In the genomic region with DNA sequence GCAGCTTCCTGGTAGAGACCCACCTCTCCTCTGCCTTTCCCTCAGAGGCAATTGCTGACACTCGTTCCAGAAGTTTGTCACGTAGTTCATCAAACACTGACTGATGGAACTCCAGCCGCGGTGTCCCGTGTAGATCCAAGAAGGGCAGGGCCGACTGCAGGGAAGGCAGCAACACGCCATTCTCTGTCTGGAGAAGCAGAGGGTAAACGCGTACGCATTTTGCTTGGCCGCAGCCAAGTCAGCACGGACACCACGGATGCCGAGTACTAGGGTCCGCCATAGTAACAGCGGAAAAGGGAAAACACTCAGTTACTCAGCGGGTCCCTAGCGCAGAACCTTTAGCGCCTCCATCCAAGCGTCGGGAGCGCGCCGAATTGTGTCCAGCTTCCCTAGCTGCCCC, we compare ENCODE assay signal across 8 mouse cellular contexts. TPM values are rescaled to one million over a fixed set of nuclear protein-coding genes. Genes with fewer than 3 reads are reported as not detected.
DNase-seq lines count a peak whose midpoint lies in the region; ATAC-seq and TF ChIP-seq lines count a peak whose summit lies in the region.

No protein-coding gene starts in this region.

- TF ChIP-seq POLR2A in olfactory bulb, adult 2 months (IDR thresholded peaks at IDR 0.05; ENCODE audit: insufficient read depth, low read depth, low read length) = no peak

- H3K4me1 ChIP-seq in lung, postnatal 0 days (ENCODE audit: insufficient read depth, low read depth, low read length) = peaks cover 6% of the 10 kb centered on the region; the same call in 1 of the 2 replicates
- peaks cover 15% of the 10 kb centered on the region for H3K4me1 ChIP-seq in limb, embryonic 13.5 days
- H3K4me1 ChIP-seq in olfactory bulb, adult 2 months (ENCODE audit: control insufficient read depth, insufficient read depth, low read length) = peaks cover 11% of the 10 kb centered on the region

- peak overlapping the region; percentile 88 for H3K27ac ChIP-seq in lung, postnatal 0 days (ENCODE audit: low read length)
- H3K27ac ChIP-seq in limb, embryonic 13.5 days = peak overlapping the region; percentile 90
- peak overlapping the region; percentile 66 for H3K27ac ChIP-seq in olfactory bulb, adult 2 months (ENCODE audit: insufficient read depth, low read depth, low read length)

- H3K9ac ChIP-seq in lung, postnatal 0 days (replicated peaks; ENCODE audit: low read depth) = peak overlapping the region; percentile 89
- peak overlapping the region; percentile 90 for H3K9ac ChIP-seq in limb, embryonic 13.5 days

- H3K36me3 ChIP-seq in lung, postnatal 0 days (ENCODE audit: insufficient read depth, low read length) = no peaks in the 10 kb centered on the region; the same call in none of the 2 replicates
- peaks cover 38% of the 10 kb centered on the region for H3K36me3 ChIP-seq in limb, embryonic 13.5 days

- no peaks in the 10 kb centered on the region for H3K9me3 ChIP-seq in lung, postnatal 0 days (ENCODE audit: low read length)
- no peaks in the 10 kb centered on the region for H3K9me3 ChIP-seq in limb, embryonic 13.5 days

- WGBS in lung, postnatal 0 days = under 1% methylated on average over 23 of the region's 24 CpGs
- under 1% methylated on average over 24 of the region's 24 CpGs for WGBS in limb, embryonic 13.5 days
- WGBS in olfactory bulb, adult 2 months = under 1% methylated on average over 24 of the region's 24 CpGs

- ATAC-seq in lung, postnatal 0 days = peak; percentile 6
- ATAC-seq in erythroid progenitor cell, adult 5-6 weeks (replicated peaks; ENCODE audit: low FRiP score, poor library complexity, severe bottlenecking) = peak; percentile 53
- peak; percentile 6; the same call in 1 of the 2 replicates for ATAC-seq in limb, embryonic 13.5 days (ENCODE audit: low FRiP score, low read depth)

- H3K4me2 ChIP-seq in lung, postnatal 0 days (replicated peaks; ENCODE audit: low read depth, low read length) = peak overlapping the region; percentile 86
- H3K4me2 ChIP-seq in limb, embryonic 13.5 days (replicated peaks) = peak overlapping the region; percentile 94

- H3K27me3 ChIP-seq in lung, postnatal 0 days (replicated peaks; ENCODE audit: insufficient read depth, low read length) = no peaks in the 10 kb centered on the region
- peaks cover 3% of the 10 kb centered on the region; the same call in 1 of the 2 replicates for H3K27me3 ChIP-seq in limb, embryonic 13.5 days

- TF ChIP-seq CTCF in lung, postnatal 0 days (IDR thresholded peaks at IDR 0.05) = no peak
- no peak for TF ChIP-seq CTCF in olfactory bulb, adult 2 months (IDR thresholded peaks at IDR 0.05; ENCODE audit: insufficient read depth, low read depth, low read length)

- no peak for TF ChIP-seq EP300 in lung, postnatal 0 days (IDR thresholded peaks at IDR 0.05)

- no peak for DNase-seq in lung, postnatal 0 days (ENCODE audit: low spot score)
- DNase-seq in lung, postnatal 14 days = no peak
- DNase-seq in gastrocnemius, adult 8-10 months (ENCODE audit: low spot score in 2 of 2) = no peak
- no peak for DNase-seq in adrenal gland, adult 18-20 months (ENCODE audit: low spot score in 2 of 2)
- DNase-seq in cerebellum, adult 9-11 months = no peak

- H3K4me3 ChIP-seq in lung, postnatal 0 days (ENCODE audit: low read depth, low read length) = peak overlapping the region; percentile 92
- H3K4me3 ChIP-seq in limb, embryonic 13.5 days = peak overlapping the region; percentile 71
- H3K4me3 ChIP-seq in olfactory bulb, adult 2 months (ENCODE audit: insufficient read depth, low read depth, low read length) = peak overlapping the region; percentile 84

RNA-seq across cellular contexts. Expression of a gene that starts 0.6 kb away (rescaled TPM):
- 74.0 and 80.1 TPM in 2 replicates for polyA plus RNA-seq in lung, postnatal 0 days (2015; fragmentation: Nextera tagmentation; extraction: Ambion mirVana)
- total RNA-seq in erythroid progenitor cell, adult 5-6 weeks (2015; ENCODE audit: low replicate concordance) = 13.0 and 34.4 TPM in 2 replicates
- 15.2 and 29.9 TPM in 2 replicates for total RNA-seq in erythroid progenitor cell, adult 5-6 weeks (2017; ENCODE audit: low replicate concordance)
- polyA plus RNA-seq in limb, embryonic 13.5 days (2015; fragmentation: Nextera tagmentation; extraction: Ambion mirVana) = 122 and 124 TPM in 2 replicates
- not detected in 2 replicates for polyA plus RNA-seq in olfactory bulb, adult 2 months (2012; ENCODE audit: insufficient read depth, insufficient read length, low replicate concordance, missing spikeins)
- total RNA-seq in gastrocnemius, adult 8-10 months (2022) = 10 to 100 TPM; 20.8 to 28.3 (median 22.6) TPM
- total RNA-seq in adrenal gland, adult 18-20 months (2021) = 10 to 100 TPM; 48.8 to 49.5 TPM

RNA-seq across cellular contexts. Expression of a gene that starts 3.8 kb away (rescaled TPM):
- polyA plus RNA-seq in lung, postnatal 0 days (2015; fragmentation: Nextera tagmentation; extraction: Ambion mirVana) = 0.12 TPM in 1 of 2 replicates, not detected in the other
- not detected in 2 replicates for total RNA-seq in erythroid progenitor cell, adult 5-6 weeks (2015; ENCODE audit: low replicate concordance)
- total RNA-seq in erythroid progenitor cell, adult 5-6 weeks (2017; ENCODE audit: low replicate concordance) = not detected in 2 replicates
- 0.11 TPM in 1 of 2 replicates, not detected in the other for polyA plus RNA-seq in limb, embryonic 13.5 days (2015; fragmentation: Nextera tagmentation; extraction: Ambion mirVana)
- polyA plus RNA-seq in olfactory bulb, adult 2 months (2012; ENCODE audit: insufficient read depth, insufficient read length, low replicate concordance, missing spikeins) = not detected in 2 replicates
- total RNA-seq in gastrocnemius, adult 8-10 months (2022) = not detected
- not detected for total RNA-seq in adrenal gland, adult 18-20 months (2021)

RNA-seq across cellular contexts. Expression of a gene that starts 7.9 kb away (rescaled TPM):
- 0.32 and 0.98 TPM in 2 replicates for polyA plus RNA-seq in lung, postnatal 0 days (2015; fragmentation: Nextera tagmentation; extraction: Ambion mirVana)
- total RNA-seq in erythroid progenitor cell, adult 5-6 weeks (2015; ENCODE audit: low replicate concordance) = not detected in 2 replicates
- not detected in 2 replicates for total RNA-seq in erythroid progenitor cell, adult 5-6 weeks (2017; ENCODE audit: low replicate concordance)
- not detected in 2 replicates for polyA plus RNA-seq in limb, embryonic 13.5 days (2015; fragmentation: Nextera tagmentation; extraction: Ambion mirVana)
- not detected in 2 replicates for polyA plus RNA-seq in olfactory bulb, adult 2 months (2012; ENCODE audit: insufficient read depth, insufficient read length, low replicate concordance, missing spikeins)
- not detected for total RNA-seq in gastrocnemius, adult 8-10 months (2022)
- total RNA-seq in adrenal gland, adult 18-20 months (2021) = not detected

RNA-seq across cellular contexts. Expression of a gene that starts 13.8 kb away (rescaled TPM):
- polyA plus RNA-seq in lung, postnatal 0 days (2015; fragmentation: Nextera tagmentation; extraction: Ambion mirVana) = 344 and 386 TPM in 2 replicates
- total RNA-seq in erythroid progenitor cell, adult 5-6 weeks (2015; ENCODE audit: low replicate concordance) = 940 and 950 TPM in 2 replicates
- 826 and 920 TPM in 2 replicates for total RNA-seq in erythroid progenitor cell, adult 5-6 weeks (2017; ENCODE audit: low replicate concordance)
- 423 and 425 TPM in 2 replicates for polyA plus RNA-seq in limb, embryonic 13.5 days (2015; fragmentation: Nextera tagmentation; extraction: Ambion mirVana)
- 193 TPM in 1 of 2 replicates, not detected in the other for polyA plus RNA-seq in olfactory bulb, adult 2 months (2012; ENCODE audit: insufficient read depth, insufficient read length, low replicate concordance, missing spikeins)
- 100 to 1,000 TPM; 228 to 239 (median 232) TPM for total RNA-seq in gastrocnemius, adult 8-10 months (2022)
- 100 to 1,000 TPM; 284 to 287 TPM for total RNA-seq in adrenal gland, adult 18-20 months (2021)

RNA-seq across cellular contexts. Expression of a gene that starts 14.0 kb away (rescaled TPM):
- polyA plus RNA-seq in lung, postnatal 0 days (2015; fragmentation: Nextera tagmentation; extraction: Ambion mirVana) = 13.8 and 14.8 TPM in 2 replicates
- 2.9 and 5.4 TPM in 2 replicates for total RNA-seq in erythroid progenitor cell, adult 5-6 weeks (2015; ENCODE audit: low replicate concordance)
- 0.30 and 2.2 TPM in 2 replicates for total RNA-seq in erythroid progenitor cell, adult 5-6 weeks (2017; ENCODE audit: low replicate concordance)
- 4.1 and 4.8 TPM in 2 replicates for polyA plus RNA-seq in limb, embryonic 13.5 days (2015; fragmentation: Nextera tagmentation; extraction: Ambion mirVana)
- not detected in 2 replicates for polyA plus RNA-seq in olfactory bulb, adult 2 months (2012; ENCODE audit: insufficient read depth, insufficient read length, low replicate concordance, missing spikeins)
- under 1 TPM; 0.48 to 0.92 (median 0.76) TPM for total RNA-seq in gastrocnemius, adult 8-10 months (2022)
- 10 to 100 TPM; 11.6 to 19.5 TPM for total RNA-seq in adrenal gland, adult 18-20 months (2021)
